Mouse (Mus musculus) lung, postnatal 0 days (tissue): ENCODE results near the gene Ppp6r2.
A peak's percentile ranks its signal among the peaks of the same experiment; 100 is the strongest.

Source experiments
- CTCF ChIP-seq: IDR thresholded peaks from 2 replicates; pipeline ENCODE4 v1.5.1; 2016; ENCODE audit warnings: antibody characterized with exemption, mild to moderate bottlenecking
- EP300 ChIP-seq: IDR thresholded peaks from 2 replicates; pipeline ENCODE4 v1.6.1; 2016; ENCODE audit warnings: antibody characterized with exemption, mild to moderate bottlenecking, control low read depth

- TF ChIP-seq CTCF, result peak; percentile 34
- TF ChIP-seq EP300, result 0 out of 2 replicates have a peak, but pooled peaks have one; percentile 21
Observed at GRCm38 (mm10) chr15:89181561-89182270, 29.6 kb upstream of the Ppp6r2 start.
